Mouse (Mus musculus) retina, adult 2 months (tissue): Measurements from ENCODE around the gene Pak6.

Experiments
- DNase-seq: peaks from one replicate; pipeline ENCODE4 v3.0.0-alpha.2; 2012; ENCODE audit warnings: low read depth, low spot score

Pak6 gene

GRCm38 (mm10) chr2:118697311-118697877 lies 34.3 kb downstream of the Pak6 start:
- no peak for DNase-seq

GRCm38 (mm10) chr2:118697955-118698354 lies 34.9 kb downstream of the Pak6 start:
- no peak for DNase-seq

- DNase-seq = peak; percentile 25
Measured at GRCm38 (mm10) chr2:118700179-118701062, 37.3 kb downstream of the Pak6 start.

- no peak for DNase-seq
Measured at GRCm38 (mm10) chr2:118701161-118701560, 38.1 kb downstream of the Pak6 start.

GRCm38 (mm10) chr2:118701971-118702882 lies 39.1 kb downstream of the Pak6 start:
- no peak for DNase-seq

GRCm38 (mm10) chr2:118702883-118703761 lies 40.0 kb downstream of the Pak6 start:
- no peak for DNase-seq

- no peak for DNase-seq
Measured at GRCm38 (mm10) chr2:118703913-118704730, 41.0 kb downstream of the Pak6 start, which contains the start of gene Ankrd63. TSS of gene Ankrd63 (minus strand) at chr2:118703963.

GRCm38 (mm10) chr2:118706436-118706835 lies 43.3 kb downstream of the Pak6 start:
- DNase-seq = no peak

GRCm38 (mm10) chr2:118708472-118708871 lies 45.4 kb downstream of the Pak6 start:
- DNase-seq = no peak

GRCm38 (mm10) chr2:118709655-118710221 lies 46.6 kb downstream of the Pak6 start:
- no peak for DNase-seq

GRCm38 (mm10) chr2:118711038-118711494 lies 48.0 kb downstream of the Pak6 start:
- DNase-seq = no peak

- no peak for DNase-seq
Measured at GRCm38 (mm10) chr2:118713631-118714030, 50.5 kb downstream of the Pak6 start.

GRCm38 (mm10) chr2:118714230-118714629 lies 51.1 kb downstream of the Pak6 start:
- DNase-seq = no peak

- DNase-seq = no peak
Measured at GRCm38 (mm10) chr2:118716677-118717076, 53.6 kb downstream of the Pak6 start.

- no peak for DNase-seq
Measured at GRCm38 (mm10) chr2:118723693-118724486, 60.8 kb downstream of the Pak6 start.

GRCm38 (mm10) chr2:118725511-118725910 lies 62.4 kb downstream of the Pak6 start:
- DNase-seq = no peak

GRCm38 (mm10) chr2:118726873-118727272 lies 63.8 kb downstream of the Pak6 start:
- DNase-seq = no peak

GRCm38 (mm10) chr2:118727911-118728310 lies 64.8 kb downstream of the Pak6 start:
- DNase-seq = no peak

GRCm38 (mm10) chr2:118728337-118728736 lies 65.2 kb downstream of the Pak6 start, which contains the start of gene Plcb2:
TSS of gene Plcb2 (minus strand) at chr2:118728438.
- no peak for DNase-seq
